Mouse (Mus musculus): ENCODE data around the gene Nf1. TPM values are rescaled to one million over a fixed set of nuclear protein-coding genes. Genes with fewer than 3 reads are reported as not detected.

Nf1 gene
- polyA plus RNA-seq, 1 experiment from 2014 or later = 5.3 TPM

GRCm38 (mm10) chr11:79529736-79530135 is 190.2 kb downstream of the Nf1 start:
- WGBS = 96% methylated on average over 2 of the region's 2 CpGs
- Histone ChIP-seq H3K4me3 (no peak overlapping the region), H3K27ac (replicated peaks) (no peak overlapping the region), H3K4me2 (no peak overlapping the region), H3K27me3 (replicated peaks) (no peaks in the 10 kb centered on the region), H3K9me3 (no peaks in the 10 kb centered on the region), H3K9ac (no peak overlapping the region), H3K4me1 (peaks cover 35% of the 10 kb centered on the region), H3K36me3 (peaks cover 26% of the 10 kb centered on the region)
- ATAC-seq (ENCODE audit: extremely low read depth, insufficient number of reproducible peaks, low FRiP score, low TSS enrichment) = no peak

GRCm38 (mm10) chr11:79530333-79530761 is 190.9 kb downstream of the Nf1 start, which contains the start of the genes Evi2 and Evi2a:
Gene Evi2, minus strand, starts transcription at chr11:79530589.
Gene Evi2a, minus strand, starts transcription at chr11:79530609.
- peaks cover 39% of the 10 kb centered on the region for H3K4me1 ChIP-seq
- H3K36me3 ChIP-seq = peaks cover 26% of the 10 kb centered on the region
- no peak within 1 kb of the TSS for H3K4me3 ChIP-seq
- no peak within 1 kb of the TSS for H3K4me2 ChIP-seq
- no peaks in the 10 kb centered on the region for H3K9me3 ChIP-seq
- H3K27me3 ChIP-seq (replicated peaks) = no peaks in the 10 kb centered on the region
- no peak for ATAC-seq (ENCODE audit: extremely low read depth, insufficient number of reproducible peaks, low FRiP score, low TSS enrichment)
- H3K27ac ChIP-seq (replicated peaks) = no peak within 1 kb of the TSS
- WGBS = 82% methylated on average over 7 of the region's 7 CpGs
- H3K9ac ChIP-seq = no peak within 1 kb of the TSS

GRCm38 (mm10) chr11:79530774-79531173 is 191.3 kb downstream of the Nf1 start:
- no peak for ATAC-seq (ENCODE audit: extremely low read depth, insufficient number of reproducible peaks, low FRiP score, low TSS enrichment)
- no peak overlapping the region for H3K4me3 ChIP-seq
- H3K27ac ChIP-seq (replicated peaks) = no peak overlapping the region
- H3K9ac ChIP-seq = no peak overlapping the region
- peaks cover 28% of the 10 kb centered on the region for H3K36me3 ChIP-seq
- WGBS = 79% methylated on average over 11 of the region's 11 CpGs
- H3K27me3 ChIP-seq (replicated peaks) = no peaks in the 10 kb centered on the region
- H3K4me1 ChIP-seq = peaks cover 39% of the 10 kb centered on the region
- no peaks in the 10 kb centered on the region for H3K9me3 ChIP-seq
- H3K4me2 ChIP-seq = no peak overlapping the region

- no peak for ATAC-seq (ENCODE audit: extremely low read depth, insufficient number of reproducible peaks, low FRiP score, low TSS enrichment)
Observed at GRCm38 (mm10) chr11:79531485-79531884, 192.0 kb downstream of the Nf1 start.

GRCm38 (mm10) chr11:79533311-79533710 is 193.8 kb downstream of the Nf1 start:
- peaks cover 43% of the 10 kb centered on the region for H3K36me3 ChIP-seq
- ATAC-seq (ENCODE audit: extremely low read depth, insufficient number of reproducible peaks, low FRiP score, low TSS enrichment) = no peak
- 0 out of 2 replicates have a peak overlapping the region, but pooled peaks have one; percentile 66 for H3K27ac ChIP-seq (replicated peaks)
- H3K9ac ChIP-seq = no peak overlapping the region
- peaks cover 25% of the 10 kb centered on the region for H3K4me1 ChIP-seq
- 26% methylated on average over 6 of the region's 6 CpGs for WGBS
- no peaks in the 10 kb centered on the region for H3K9me3 ChIP-seq
- H3K4me3 ChIP-seq = no peak overlapping the region
- no peak overlapping the region for H3K4me2 ChIP-seq
- no peaks in the 10 kb centered on the region for H3K27me3 ChIP-seq (replicated peaks)

More at GRCm38 (mm10) chr11:79531485-79531884, 192.0 kb downstream of the Nf1 start:
- H3K4me1 ChIP-seq = peaks cover 37% of the 10 kb centered on the region
- H3K4me3 ChIP-seq = no peak overlapping the region
- no peaks in the 10 kb centered on the region for H3K27me3 ChIP-seq (replicated peaks)
- H3K9ac ChIP-seq = no peak overlapping the region
- H3K27ac ChIP-seq (replicated peaks) = no peak overlapping the region
- H3K36me3 ChIP-seq = peaks cover 33% of the 10 kb centered on the region
- 81% methylated on average over 4 of the region's 4 CpGs for WGBS
- H3K4me2 ChIP-seq = no peak overlapping the region
- no peaks in the 10 kb centered on the region for H3K9me3 ChIP-seq

- peak; percentile 59; the same call in 1 of the 2 replicates for ATAC-seq (ENCODE audit: extremely low read depth, insufficient number of reproducible peaks, low FRiP score, low TSS enrichment)
- H3K27me3 ChIP-seq (replicated peaks) = no peaks in the 10 kb centered on the region
- peaks cover 41% of the 10 kb centered on the region for H3K36me3 ChIP-seq
- no peak overlapping the region for H3K4me2 ChIP-seq
- H3K9me3 ChIP-seq = no peaks in the 10 kb centered on the region
- H3K4me3 ChIP-seq = no peak overlapping the region
- H3K9ac ChIP-seq = no peak overlapping the region
- peak overlapping the region; percentile 66 for H3K27ac ChIP-seq (replicated peaks)
- peaks cover 25% of the 10 kb centered on the region for H3K4me1 ChIP-seq
- 72% methylated on average over 8 of the region's 8 CpGs for WGBS
Observed at GRCm38 (mm10) chr11:79533950-79534690, 194.6 kb downstream of the Nf1 start.

- Histone ChIP-seq H3K4me1 (peaks cover 25% of the 10 kb centered on the region), H3K9ac (no peak overlapping the region), H3K4me3 (no peak overlapping the region), H3K27ac (replicated peaks) (no peak overlapping the region), H3K4me2 (no peak overlapping the region), H3K9me3 (no peaks in the 10 kb centered on the region), H3K36me3 (peaks cover 46% of the 10 kb centered on the region), H3K27me3 (replicated peaks) (no peaks in the 10 kb centered on the region)
- WGBS = 75% methylated on average over 4 of the region's 4 CpGs
- ATAC-seq (ENCODE audit: extremely low read depth, insufficient number of reproducible peaks, low FRiP score, low TSS enrichment) = no peak
Observed at GRCm38 (mm10) chr11:79535554-79535953, 196.1 kb downstream of the Nf1 start.

- no peaks in the 10 kb centered on the region for H3K27me3 ChIP-seq (replicated peaks)
- no peak overlapping the region for H3K4me3 ChIP-seq
- H3K36me3 ChIP-seq = peaks cover 50% of the 10 kb centered on the region
- H3K9me3 ChIP-seq = no peaks in the 10 kb centered on the region
- no peak overlapping the region for H3K27ac ChIP-seq (replicated peaks)
- no peak for ATAC-seq (ENCODE audit: extremely low read depth, insufficient number of reproducible peaks, low FRiP score, low TSS enrichment)
- WGBS = 87% methylated on average over 3 of the region's 3 CpGs
- H3K4me2 ChIP-seq = no peak overlapping the region
- H3K9ac ChIP-seq = no peak overlapping the region
- peaks cover 25% of the 10 kb centered on the region for H3K4me1 ChIP-seq
Observed at GRCm38 (mm10) chr11:79536293-79536692, 196.8 kb downstream of the Nf1 start.

- H3K27ac ChIP-seq (replicated peaks) = no peak overlapping the region
- no peaks in the 10 kb centered on the region for H3K27me3 ChIP-seq (replicated peaks)
- no peak overlapping the region for H3K4me2 ChIP-seq
- H3K9ac ChIP-seq = no peak overlapping the region
- H3K4me3 ChIP-seq = no peak overlapping the region
- no peak for ATAC-seq (ENCODE audit: extremely low read depth, insufficient number of reproducible peaks, low FRiP score, low TSS enrichment)
- WGBS = 32% methylated on average over 1 of the region's 1 CpGs
- peaks cover 89% of the 10 kb centered on the region for H3K36me3 ChIP-seq
- no peaks in the 10 kb centered on the region for H3K9me3 ChIP-seq
- 0 out of 2 replicates have a peak, but pooled peaks cover 11% of the 10 kb centered on the region for H3K4me1 ChIP-seq
Observed at GRCm38 (mm10) chr11:79552622-79553021, 213.1 kb downstream of the Nf1 start.

GRCm38 (mm10) chr11:79560536-79560935 is 221.0 kb downstream of the Nf1 start:
- no peak overlapping the region for H3K4me2 ChIP-seq
- 88% methylated on average over 4 of the region's 4 CpGs for WGBS
- no peak for ATAC-seq (ENCODE audit: extremely low read depth, insufficient number of reproducible peaks, low FRiP score, low TSS enrichment)
- H3K27me3 ChIP-seq (replicated peaks) = no peaks in the 10 kb centered on the region
- H3K36me3 ChIP-seq = peaks cover 88% of the 10 kb centered on the region
- H3K9ac ChIP-seq = no peak overlapping the region
- H3K9me3 ChIP-seq = no peaks in the 10 kb centered on the region
- no peak overlapping the region for H3K27ac ChIP-seq (replicated peaks)
- H3K4me3 ChIP-seq = no peak overlapping the region
- no peaks in the 10 kb centered on the region for H3K4me1 ChIP-seq

GRCm38 (mm10) chr11:79563493-79563892 is 224.0 kb downstream of the Nf1 start:
- WGBS = 92% methylated on average over 7 of the region's 7 CpGs
- no peak for ATAC-seq (ENCODE audit: extremely low read depth, insufficient number of reproducible peaks, low FRiP score, low TSS enrichment)
- Histone ChIP-seq H3K4me2 (no peak overlapping the region), H3K27me3 (replicated peaks) (no peaks in the 10 kb centered on the region), H3K9me3 (no peaks in the 10 kb centered on the region), H3K4me3 (no peak overlapping the region), H3K9ac (no peak overlapping the region), H3K36me3 (peaks cover 91% of the 10 kb centered on the region), H3K4me1 (no peaks in the 10 kb centered on the region), H3K27ac (replicated peaks) (no peak overlapping the region)

- no peak overlapping the region for H3K4me2 ChIP-seq
- no peak overlapping the region for H3K27ac ChIP-seq (replicated peaks)
- H3K9me3 ChIP-seq = no peaks in the 10 kb centered on the region
- no peak overlapping the region for H3K9ac ChIP-seq
- ATAC-seq (ENCODE audit: extremely low read depth, insufficient number of reproducible peaks, low FRiP score, low TSS enrichment) = no peak
- no peaks in the 10 kb centered on the region for H3K4me1 ChIP-seq
- H3K27me3 ChIP-seq (replicated peaks) = no peaks in the 10 kb centered on the region
- H3K36me3 ChIP-seq = peaks cover 94% of the 10 kb centered on the region
- WGBS = 53% methylated on average over 1 of the region's 1 CpGs
- H3K4me3 ChIP-seq = no peak overlapping the region
Observed at GRCm38 (mm10) chr11:79566947-79567346, 227.5 kb downstream of the Nf1 start.

Measured in heart, embryonic 13.5 days (tissue).